Mouse (Mus musculus) cerebellum, adult 18-20 months (tissue): ENCODE measurements around the gene Tmc2.

Source experiments
- DNase-seq, 2 experiments: peaks; one replicate each; pipeline ENCODE4 v3.0.0; 2021

The Tmc2 gene

GRCm38 (mm10) chr2:130260822-130261221, 65.8 kb downstream of the Tmc2 start:
- no peak for DNase-seq

DNA sequence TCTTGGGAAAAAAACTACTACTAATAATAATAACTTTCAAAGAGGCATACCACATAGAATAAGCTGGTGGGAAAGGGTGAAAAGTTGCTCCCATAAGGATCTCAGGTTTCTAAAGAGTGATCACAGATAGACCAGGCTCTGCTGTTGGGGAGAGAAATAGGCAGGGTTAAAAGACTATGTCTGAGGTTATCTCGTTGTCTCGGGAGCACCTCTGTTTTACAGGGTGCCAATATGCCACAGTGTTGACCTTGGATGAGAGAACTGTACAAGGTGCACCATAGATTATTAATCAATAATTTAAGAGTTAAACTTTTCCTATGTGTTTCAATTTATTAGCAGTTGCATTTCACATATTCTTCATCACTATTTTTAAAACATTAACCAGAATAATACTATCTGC, 66.9 kb downstream of the Tmc2 start:
- DNase-seq = no peak

DNA sequence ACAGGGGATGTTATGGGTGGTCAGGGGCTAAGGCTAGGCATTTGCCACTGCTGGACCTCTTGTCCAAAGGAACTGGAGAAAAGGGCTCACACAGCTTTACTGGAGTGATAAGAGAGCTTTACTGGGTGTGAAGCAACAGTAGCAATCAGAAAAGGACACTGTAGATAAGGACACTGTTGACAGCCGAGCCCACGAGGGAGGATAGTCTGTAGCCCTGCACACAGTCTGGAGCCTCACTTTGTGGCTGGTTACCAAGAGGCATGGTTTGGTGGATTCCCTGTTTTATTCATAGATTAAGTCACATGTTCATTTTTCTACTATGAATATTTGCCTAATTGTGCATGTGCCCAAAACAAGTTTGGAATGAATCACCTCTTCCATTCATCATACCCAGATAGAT, 67.4 kb downstream of the Tmc2 start:
- DNase-seq = no peak

GRCm38 (mm10) chr2:130265520-130265919, 70.5 kb downstream of the Tmc2 start:
- no peak for DNase-seq

GRCm38 (mm10) chr2:130268074-130268473, 73.1 kb downstream of the Tmc2 start:
- no peak for DNase-seq

GRCm38 (mm10) chr2:130273732-130274131, 78.7 kb downstream of the Tmc2 start:
- DNase-seq = no peak

DNA sequence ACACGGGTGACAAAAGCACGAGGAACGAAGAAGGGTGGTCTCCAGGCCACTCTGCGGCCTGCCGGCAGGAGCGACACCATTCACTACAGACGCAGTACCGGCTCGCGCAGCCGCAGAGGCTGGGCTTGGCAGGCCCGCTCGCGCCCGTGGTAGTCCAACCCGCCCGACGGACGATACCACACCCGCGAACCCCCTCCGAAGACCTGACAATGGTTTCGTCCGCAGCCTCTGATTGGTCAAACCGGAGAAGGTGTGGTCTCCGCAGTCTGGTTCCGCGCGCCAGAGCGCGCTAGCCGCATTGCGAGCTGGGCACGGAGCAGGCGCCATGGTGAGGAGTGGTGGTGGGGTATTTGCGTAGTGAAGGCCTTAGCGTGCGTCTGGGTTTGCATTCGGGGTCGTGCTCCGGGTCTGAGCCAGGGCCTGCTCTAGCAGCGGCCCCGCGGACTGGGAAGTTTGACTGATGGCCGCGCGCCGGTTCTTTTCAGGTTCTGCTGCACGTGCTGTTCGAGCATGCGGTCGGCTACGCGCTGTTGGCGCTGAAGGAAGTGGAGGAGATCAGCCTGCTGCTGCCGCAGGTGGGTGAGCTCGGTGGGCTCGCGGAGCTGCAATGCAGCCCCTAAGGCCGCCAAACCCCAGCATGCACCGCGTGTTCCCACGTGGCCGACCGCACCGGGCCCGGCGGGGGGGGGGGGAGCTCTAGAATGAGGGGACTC, 79.3 kb downstream of the Tmc2 start, which contains the start of gene Nop56:
Gene Nop56, plus strand, starts transcription at position 282 of the 713 bp plus-strand sequence.
- DNase-seq = peak; percentile 98 to 100

DNA sequence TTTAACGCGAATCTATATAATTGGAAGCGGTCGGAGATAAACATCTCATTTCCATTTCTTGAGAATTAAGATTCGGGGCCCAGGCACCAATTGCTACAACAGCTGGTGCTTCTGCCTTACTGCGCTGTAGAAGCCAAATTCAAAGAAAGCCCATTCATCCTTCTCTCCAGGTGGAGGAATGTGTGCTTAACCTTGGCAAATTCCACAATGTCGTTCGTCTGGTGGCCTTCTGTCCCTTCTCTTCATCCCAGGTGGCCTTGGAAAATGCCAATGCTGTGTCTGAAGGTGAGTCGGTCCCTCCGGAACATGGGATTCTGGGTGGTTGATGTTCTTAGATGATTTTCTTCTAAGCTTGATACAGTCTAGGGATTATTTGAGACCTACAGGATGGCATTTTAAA, 79.9 kb downstream of the Tmc2 start:
- DNase-seq = no peak

DNA sequence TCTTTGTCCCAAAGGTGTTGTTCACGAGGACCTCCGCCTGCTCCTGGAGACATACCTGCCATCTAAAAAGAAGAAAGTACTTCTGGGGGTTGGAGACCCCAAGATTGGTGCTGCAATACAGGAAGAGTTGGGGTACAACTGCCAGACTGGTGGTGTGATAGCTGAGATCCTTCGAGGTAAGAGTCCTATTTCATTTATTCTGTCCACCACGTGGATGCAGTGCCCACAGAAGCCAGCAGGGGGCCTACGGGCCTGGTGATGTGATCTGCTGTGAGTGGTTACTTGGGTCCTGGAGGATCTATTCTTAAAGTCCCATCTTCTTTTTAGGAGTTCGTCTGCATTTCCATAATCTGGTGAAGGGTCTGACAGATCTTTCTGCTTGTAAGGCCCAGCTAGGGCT, 80.7 kb downstream of the Tmc2 start:
- peak; percentile 32 to 50 for DNase-seq

DNA sequence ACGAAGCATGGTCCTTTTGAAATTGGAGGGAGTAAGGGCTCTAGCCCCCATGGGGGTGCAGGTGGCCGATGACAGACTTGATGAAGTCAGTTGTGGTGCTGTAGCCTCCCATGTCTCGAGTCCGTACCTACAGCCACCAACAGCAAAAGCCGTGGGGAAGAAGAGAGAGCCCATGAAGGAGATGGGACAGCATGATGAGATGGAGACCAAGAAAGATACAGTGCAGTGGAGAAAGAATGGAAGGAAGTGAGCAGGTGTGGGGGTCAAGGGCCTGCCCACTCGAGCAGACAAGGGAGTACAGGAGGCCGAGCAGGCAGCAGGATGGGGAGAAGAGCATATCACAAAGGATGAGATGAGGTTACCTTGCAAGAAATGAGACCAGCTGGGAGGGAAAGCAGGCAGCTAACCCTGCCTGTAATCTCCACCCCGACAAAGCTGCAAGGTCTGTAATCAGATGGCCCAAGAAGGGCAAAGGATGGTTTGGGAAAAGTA, 84.7 kb downstream of the Tmc2 start:
- DNase-seq = no peak

DNA sequence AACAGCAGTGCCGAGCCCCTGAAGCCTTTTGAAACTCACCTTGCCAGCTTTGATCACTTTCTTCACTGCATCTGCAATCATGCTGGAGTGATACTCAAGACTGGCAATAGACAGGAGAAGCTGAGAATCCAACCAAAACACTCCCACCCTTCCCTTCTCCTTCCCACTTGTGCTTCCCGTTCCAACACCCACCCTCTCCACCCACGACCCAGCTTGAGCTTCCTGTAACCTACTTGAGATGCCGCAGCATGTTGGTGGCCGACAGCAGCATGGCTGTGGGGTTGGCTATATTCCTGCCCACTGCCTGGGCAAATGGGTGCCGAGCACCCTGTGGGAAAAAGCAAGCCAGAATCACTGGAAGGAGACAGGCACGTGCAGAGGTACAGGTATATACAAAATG, 85.2 kb downstream of the Tmc2 start:
- DNase-seq = no peak

DNA sequence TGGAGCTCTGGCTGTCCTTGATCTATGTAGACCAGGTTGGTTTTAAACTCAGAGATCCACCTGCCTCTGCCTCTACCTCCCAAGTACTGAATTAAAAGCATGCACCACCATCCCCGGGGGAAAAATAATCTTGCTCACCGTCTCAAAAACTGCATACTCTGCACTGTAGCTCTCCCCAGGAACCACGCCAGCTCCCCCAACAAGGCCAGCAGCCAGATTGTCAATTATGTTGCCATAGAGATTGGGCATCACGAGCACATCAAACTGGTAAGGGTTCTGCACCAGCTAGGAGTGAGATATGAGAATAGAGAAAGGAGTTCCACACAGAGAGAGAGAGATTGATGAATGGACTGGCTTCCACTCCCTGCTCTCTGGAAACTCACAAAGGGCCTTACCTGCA, 85.8 kb downstream of the Tmc2 start:
- DNase-seq = no peak

GRCm38 (mm10) chr2:130283854-130284654, 89.1 kb downstream of the Tmc2 start, which contains the start of gene Idh3b:
Gene Idh3b, minus strand, starts transcription at chr2:130284547.
- DNase-seq = peak; percentile 94

DNA sequence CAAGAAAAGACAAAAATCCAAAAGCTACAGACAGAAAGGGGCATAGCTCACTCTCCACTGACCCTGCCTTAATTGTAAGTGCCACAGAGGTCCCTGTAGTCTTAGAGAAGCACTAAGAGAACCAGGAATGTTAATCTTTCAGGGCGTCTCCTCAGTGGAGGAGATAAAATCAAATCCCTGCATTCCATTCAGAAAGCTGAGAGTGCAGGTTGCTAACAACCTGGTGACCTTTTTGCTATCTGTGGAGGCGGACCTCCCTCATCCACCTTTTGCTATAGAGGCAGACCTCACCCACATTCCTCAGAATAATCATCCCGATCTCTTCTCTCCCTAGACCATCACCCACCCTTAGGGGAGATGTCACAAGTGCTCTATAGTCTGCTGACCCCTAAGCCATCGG, 94.1 kb downstream of the Tmc2 start:
- no peak for DNase-seq

- peak; percentile 78 for DNase-seq
Measured at GRCm38 (mm10) chr2:130291434-130291833, 96.4 kb downstream of the Tmc2 start.

DNA sequence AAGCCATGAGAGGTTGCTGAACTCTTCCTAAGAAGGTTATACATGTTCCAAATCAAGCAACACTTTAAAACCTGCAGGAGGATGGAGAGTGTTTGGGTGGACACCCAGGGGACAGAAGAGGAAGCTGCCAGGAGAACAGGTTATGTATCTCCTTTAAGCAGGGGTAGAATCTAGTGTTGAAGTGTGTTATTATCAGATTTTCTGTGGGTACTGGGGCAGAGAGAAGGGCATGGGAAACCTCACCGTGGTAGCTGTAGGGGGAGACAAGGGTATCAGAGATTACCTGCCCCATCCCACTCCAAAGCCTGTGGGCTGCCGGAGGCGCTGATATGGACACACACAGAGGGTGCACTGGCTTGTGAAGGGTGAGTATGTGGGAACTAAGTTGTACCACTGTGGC, 98.0 kb downstream of the Tmc2 start:
- no peak for DNase-seq

DNA sequence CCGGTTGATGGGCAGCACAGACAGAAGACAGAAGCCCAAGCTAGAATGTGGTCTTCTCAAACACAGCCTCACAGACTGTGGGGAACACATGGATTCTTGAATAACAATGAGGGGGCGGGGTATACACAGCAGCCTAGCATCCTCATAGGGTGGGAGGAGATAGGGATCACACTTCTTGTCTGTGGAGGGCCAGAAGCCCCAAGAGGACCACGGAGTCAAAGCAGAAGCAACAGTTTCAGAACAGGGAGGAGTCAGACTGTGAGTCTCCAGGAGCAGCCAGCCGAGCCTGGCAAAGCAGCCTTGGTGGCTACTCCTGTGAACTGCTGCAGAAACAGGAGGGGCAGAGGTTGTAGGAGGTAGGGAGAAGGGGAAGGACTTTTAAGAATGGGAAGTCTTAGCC, 98.5 kb downstream of the Tmc2 start:
- no peak for DNase-seq

DNA sequence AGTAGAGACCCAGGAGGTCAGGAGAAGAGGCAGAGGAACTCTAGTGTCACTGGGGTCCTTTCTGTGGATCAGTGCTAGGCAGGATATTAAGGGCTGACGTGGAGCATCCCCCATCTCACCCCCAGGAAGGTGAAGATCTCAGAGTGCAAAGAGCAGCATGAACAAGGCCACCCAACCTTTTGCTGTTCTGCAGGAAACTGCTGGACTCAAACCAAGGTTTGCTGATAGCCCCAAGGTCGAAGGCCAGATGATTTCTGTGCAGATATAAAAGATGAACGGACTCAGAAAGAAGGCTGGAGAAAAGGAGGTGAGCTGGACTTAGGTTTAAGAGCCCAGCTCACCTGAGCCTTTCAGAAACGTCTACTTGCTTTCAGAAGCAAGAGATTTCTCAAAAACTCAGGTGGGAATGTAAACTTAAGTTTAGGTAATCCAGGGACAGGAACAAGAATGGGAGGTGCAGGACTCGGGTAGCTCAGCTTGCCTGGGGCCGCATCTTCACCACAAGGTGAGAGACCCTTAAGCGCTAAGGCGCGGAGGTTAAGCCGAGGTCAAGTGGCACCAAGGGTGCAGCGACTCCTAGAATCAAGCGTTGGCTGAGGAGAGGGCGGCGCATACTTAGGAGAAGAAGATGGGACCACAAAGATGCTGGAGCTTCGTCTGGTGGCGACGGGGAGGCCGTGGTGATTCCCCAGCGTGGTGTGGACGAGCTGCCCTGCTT, 99.4 kb downstream of the Tmc2 start:
- DNase-seq = no peak

GRCm38 (mm10) chr2:130294936-130295277, 99.9 kb downstream of the Tmc2 start, which contains the start of gene Ebf4:
Gene Ebf4, plus strand, starts transcription at chr2:130295169.
- peak in 1 of 2 experiments; percentile 41 for DNase-seq

DNA sequence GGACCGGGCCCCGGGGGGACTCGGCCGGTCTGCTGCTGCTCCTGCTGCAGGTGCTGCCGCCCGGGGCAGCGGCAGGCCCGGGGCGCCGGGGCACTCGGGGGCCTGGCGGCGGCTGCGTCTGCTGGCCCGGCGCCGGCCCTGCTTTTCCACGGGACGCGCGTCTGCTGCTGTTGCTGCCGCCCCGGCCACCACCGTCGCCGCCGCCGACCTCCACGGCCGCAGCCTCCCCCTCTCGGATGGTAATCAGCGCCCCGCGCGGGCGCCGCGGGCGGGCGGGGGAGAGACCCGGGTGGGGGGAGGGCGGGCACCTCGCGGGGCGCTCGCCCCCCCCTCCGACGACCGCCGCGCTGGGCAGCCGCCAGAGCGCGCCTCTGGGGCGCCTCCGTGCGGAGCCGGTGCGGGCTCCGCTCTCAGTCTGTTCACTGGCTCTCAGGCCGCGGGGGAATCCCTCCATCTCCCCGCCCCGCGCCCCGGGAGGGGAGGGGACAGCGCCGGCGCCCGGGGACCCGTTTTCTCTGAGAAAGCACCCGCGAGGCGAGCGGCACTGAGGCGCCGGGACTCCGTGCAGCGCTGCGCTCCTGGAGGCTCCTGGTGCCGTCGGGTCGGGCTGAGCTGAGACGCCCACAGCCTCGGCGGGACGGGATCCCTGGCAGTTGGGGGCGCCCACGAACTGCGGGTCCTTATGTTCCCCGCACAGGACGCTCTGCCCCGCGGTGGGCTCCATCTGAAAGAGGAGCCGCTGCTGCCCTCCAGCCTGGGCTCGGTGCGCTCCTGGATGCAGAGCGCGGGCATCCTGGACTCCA, 100.5 kb downstream of the Tmc2 start:
- peak; percentile 27 to 52 for DNase-seq

GRCm38 (mm10) chr2:130296134-130296745, 101.2 kb downstream of the Tmc2 start:
- no peak for DNase-seq

- DNase-seq = no peak
Measured at GRCm38 (mm10) chr2:130297580-130297979, 102.6 kb downstream of the Tmc2 start.
